Mouse (Mus musculus) kidney, postnatal 4 days (tissue): ENCODE results near the gene Cdh4.
A peak's percentile ranks its signal among the peaks of the same experiment; 100 is the strongest.

Source experiments
- DNase-seq, 2 experiments: peaks; one replicate each; pipeline ENCODE4 v3.0.0; 2021; ENCODE audit warnings: mixed read lengths in 2 of 2

The Cdh4 gene

DNA sequence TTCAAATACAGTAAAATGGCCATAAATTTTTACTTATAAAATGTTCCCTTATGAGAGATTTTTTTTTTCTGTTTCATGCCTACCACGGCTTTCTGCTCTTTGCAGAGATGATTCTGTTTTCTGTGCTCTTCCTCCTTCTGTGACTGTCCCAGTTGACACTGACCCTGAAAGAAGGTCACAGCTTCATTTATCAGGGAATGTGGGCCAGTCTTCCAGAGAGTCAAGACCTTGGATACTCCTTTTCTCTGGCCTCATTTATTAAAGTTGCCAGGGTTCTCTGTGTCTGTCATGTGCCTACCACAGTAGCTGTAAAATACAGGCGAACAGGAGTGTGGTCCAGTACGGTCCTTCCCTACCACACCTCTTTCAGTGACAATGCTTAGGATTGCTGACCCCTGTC, 162.5 kb downstream of the Cdh4 start:
- DNase-seq, result no peak

DNA sequence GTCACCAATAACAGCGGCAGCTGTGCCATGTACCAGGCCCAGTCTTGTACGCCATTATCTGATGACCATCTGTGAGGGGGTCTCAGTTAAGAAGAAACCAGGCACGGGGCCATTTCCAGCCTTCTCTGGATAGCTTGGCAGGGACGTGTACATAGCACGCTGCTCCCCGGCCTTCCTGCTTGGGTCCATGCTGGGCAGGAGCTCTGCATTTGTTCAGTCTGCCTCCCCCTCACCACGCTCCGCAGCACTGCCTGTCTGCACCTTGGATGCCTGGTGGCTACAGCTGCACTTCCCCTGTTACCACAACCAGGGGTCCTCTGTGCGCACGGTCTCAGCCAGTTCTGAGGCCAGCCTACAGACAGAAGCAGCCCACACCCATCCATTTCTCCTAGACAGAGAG, 163.0 kb downstream of the Cdh4 start:
- peak; percentile 8 to 26 for DNase-seq

- no peak for DNase-seq
Measured at GRCm38 (mm10) chr2:179606341-179606740, 164.1 kb downstream of the Cdh4 start.

GRCm38 (mm10) chr2:179615906-179616305, 173.7 kb downstream of the Cdh4 start:
- DNase-seq, result peak; percentile 75 to 76

DNA sequence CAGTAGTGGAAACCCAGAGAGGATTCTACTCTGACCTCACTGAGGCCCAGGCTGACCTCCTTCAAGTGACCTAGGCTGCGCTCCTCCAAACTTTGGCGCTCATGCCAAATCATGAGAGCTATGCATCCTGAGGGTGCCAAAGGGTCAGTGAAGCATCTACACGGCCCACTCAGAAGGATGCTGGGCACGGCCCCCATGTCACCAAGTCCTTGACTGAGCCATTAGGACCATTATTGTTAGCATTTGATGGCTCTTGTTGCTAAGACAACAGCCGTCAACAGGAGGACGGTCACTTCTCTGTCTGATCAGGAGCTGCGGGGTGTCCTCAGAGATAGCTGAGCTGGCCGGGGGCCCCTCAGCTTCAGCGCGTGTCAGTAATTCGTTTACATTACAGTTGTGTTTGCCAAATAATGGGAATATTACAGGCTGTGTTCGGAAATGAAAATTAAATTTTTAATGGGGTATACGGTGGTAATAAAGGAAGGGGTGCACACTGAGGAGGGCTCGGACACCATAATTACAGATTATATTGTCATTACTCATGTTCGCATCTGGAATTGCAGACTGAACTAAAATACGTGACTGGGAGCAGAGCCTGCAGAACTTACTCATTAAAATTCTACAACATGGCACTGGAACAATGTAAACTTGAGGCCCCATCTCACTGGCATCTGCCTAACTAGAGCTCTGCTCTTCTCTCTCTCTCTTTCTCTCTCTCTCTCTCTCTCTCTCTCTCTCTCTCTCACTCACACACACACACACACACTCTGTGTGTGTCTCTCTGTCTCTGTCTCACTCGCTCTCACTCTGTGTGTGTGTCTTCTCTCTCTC, 181.6 kb downstream of the Cdh4 start:
- no peak for DNase-seq

DNA sequence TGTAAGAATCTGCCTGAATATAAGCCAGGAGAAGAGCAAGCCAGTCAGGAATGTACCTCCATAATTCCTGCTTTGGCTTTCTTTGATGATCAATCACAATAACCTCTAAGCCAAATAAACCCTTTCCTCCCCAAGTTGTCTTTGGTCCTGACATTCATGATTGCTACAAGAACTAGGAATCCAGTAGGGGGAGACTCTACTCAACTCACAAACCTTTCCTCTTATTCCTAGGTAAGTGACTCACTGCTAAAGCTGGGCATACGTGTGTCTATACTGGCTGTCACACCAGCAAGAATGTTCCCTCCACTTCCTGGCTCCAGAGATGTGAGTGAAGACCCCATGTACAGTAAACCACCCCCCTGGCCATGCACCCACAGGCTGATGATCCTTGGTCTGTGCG, 185.3 kb downstream of the Cdh4 start:
- DNase-seq, result no peak

DNA sequence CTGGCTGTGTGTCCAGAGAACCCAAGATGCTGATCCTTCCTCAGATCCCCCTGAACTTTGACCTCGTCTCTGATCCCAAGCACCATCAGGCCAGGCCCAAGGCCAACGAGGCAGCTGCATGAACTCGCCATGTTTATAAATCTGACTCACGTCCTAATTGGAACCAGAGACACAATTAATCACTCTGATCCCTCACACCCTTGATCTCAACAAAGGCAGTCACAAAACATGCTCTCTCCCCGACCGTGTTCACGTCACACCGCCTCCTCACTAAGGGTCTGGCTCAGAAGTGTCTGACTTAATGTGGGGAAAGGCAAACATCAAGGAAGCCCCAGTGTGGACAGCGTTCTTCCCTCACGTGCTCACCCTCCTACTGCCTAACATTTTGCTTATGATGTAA, 188.5 kb downstream of the Cdh4 start:
- DNase-seq, result no peak

DNA sequence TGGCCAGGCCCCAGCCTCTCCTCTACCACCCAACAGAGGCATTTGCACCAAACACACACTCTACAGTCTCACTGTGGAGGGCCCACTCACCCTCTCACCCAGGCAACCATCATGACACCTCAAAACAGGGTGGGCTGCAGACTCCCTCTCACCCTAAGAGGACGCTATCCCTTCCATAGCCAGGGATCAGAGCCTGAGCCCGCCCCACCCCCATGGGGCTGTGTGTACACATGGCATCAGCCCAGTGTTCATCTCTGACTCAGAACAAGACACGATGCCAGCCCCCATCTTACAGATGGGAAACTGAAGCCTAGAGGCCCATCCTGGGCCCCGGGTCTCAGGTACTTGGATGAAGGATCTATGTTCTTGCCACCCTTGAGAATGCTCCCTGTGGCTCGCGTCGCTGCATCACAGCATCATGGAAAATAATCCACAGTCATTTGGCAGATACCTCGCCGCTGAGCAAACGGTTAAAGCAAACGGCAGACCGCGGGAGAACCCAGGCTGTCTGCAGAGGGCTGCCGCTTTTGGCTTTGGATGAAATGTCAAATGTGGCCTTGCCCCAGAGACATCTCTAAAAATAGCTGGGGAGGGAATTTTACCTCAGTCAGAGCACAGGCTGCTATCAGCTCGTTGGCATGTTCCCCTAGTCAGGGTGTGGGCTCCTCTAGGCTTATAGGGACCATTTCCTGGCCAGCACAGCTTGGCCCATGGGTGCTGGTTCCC, 198.5 kb downstream of the Cdh4 start:
- no peak for DNase-seq

DNA sequence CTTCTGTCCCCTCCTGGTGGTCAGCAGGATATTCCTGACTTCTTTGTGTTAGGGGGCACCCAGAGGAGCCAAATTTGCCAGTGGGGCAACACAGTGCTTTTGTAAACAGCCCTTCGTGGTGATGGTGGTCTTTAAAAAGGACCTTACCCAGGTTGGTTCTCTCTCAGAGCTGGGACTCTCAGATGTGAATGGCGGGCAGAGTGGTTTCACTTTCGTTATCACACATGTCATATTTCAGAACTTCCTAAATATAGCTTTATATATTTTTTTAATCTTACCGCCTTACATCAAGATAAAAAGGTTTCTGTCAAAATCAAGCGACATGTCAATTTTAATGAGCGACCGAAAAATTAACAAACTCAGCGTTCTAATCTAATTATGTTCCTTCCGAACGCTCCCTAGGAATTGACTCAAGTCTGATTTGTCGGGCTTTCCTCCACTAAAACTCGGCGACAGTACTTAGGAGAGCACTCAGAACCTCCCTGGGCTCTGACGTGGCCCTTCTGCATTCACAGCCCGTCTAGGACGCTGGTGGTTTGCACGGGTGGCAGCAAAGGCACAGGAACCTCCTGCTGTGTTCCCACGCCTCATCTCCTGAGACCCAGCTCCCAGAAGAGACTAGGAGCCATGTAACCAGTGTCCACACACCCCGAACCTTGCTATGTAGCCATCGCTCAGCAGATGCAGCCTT, 206.5 kb downstream of the Cdh4 start:
- no peak for DNase-seq

DNA sequence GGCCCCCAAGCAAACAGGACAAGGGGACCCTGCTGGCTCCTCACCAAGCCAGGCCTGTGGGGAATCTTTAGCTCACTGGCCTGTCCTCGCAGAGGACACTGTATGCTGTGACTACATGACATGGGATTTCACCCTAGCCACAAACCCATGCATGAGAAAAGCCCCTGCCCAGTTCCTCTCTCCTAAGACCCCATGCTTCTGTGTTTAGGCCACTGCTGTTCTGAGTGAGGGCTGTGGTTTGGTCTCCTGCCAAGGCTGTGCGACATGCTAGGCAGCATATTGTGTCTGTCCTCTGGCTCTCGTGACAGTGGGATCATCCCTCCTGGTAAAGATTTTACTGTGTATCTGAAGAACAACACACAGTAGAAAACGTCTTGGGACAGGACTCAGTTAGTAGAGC, 207.1 kb downstream of the Cdh4 start:
- DNase-seq, result no peak

GRCm38 (mm10) chr2:179650168-179650567, 207.9 kb downstream of the Cdh4 start:
- DNase-seq, result no peak

GRCm38 (mm10) chr2:179655506-179655905, 213.3 kb downstream of the Cdh4 start:
- DNase-seq, result no peak

DNA sequence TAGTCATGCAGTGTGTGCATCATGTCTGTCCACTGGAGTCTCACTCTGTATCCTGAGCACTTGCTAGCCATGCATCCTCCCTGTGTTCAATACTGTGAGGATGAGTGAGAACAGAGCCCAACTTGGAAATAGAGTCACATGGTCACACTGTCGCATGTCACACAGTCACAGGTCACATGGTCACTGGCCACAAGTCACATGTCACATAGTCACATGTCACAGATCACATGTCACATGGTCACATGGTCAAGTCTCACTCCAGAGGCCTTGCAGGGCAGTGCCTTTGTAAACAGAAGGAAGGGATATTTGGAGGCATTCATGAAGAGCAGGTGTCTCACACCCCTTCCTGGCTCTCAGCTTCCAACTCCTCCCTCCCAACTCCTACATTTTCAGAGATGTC, 217.0 kb downstream of the Cdh4 start:
- DNase-seq, result no peak

DNA sequence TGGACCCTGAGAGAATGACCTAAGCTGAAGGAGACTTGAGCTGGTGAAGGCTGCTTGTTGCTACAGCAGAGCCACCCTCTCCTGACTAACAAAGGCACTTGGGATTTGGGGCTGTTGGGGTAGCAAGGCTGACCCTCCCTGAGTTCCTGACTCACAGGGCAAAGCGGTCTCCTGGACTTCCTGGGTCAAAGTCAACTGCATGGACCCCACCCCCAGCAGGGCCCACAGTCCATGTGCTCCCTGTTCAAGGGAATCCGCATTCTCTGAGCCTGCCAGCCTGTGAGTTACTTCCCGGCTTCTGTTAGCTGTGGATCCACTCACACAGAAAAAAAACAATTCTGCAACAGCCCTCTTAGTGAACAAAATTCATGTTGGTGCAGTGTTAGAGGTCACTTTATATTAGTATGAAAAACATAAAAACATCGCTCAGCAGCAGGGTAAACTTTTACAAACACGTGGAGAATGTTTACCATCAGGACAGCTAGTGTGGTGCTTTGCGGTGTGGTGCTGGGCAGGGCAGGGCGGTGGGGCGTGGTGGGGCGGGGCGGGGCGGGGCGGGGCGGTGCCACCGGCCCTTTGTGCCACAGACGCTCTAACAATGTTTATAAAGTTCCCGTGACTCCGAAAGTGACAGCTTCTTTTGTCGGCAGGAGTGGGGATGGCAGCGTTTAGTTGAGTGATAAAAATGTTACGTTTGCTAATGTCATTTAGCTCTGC, 219.9 kb downstream of the Cdh4 start:
- peak in 1 of 2 experiments; percentile 37 for DNase-seq

DNA sequence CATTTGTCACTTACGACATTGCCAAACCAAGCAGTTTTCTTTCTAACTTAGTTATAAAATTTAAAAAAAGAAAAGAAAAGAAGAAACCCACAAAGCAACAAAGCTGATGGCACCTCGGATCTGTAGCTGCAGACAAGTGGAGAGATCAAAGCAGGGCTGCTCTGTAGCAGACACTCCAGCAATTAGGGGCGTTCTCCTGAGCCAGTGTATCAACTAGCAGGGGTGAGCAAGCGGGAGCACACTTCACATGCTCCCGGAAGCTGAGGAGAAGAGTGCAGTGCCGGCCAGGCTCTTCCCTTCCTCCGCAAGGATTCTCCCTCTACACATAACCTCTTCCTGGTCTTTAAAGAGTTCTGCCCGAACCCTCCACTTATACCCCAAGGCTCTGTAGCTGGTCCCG, 220.5 kb downstream of the Cdh4 start:
- DNase-seq, result peak in 1 of 2 experiments; percentile 8

DNA sequence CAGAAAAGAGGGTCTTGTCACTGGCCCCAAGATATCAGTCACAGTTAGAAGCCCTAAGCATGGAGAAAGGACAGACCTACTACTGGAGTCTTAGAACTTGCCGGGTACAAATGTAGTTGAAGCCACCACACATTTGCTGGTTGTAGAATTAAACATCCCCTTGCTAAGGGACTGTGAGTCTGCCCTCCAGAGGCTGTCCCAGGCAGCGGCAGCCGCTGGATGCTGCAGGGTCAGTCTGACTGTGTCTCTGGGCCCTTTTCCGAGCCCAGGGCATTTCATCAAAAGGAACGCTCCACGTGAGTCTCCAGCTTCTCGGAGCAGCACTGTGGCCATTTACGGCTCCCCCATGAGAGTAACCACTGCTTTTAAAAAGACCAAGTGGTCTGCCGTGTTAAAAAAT, 221.4 kb downstream of the Cdh4 start:
- DNase-seq, result peak; percentile 17 to 40

- peak; percentile 11 to 27 for DNase-seq
Measured at GRCm38 (mm10) chr2:179664171-179664608, 222.0 kb downstream of the Cdh4 start.

DNA sequence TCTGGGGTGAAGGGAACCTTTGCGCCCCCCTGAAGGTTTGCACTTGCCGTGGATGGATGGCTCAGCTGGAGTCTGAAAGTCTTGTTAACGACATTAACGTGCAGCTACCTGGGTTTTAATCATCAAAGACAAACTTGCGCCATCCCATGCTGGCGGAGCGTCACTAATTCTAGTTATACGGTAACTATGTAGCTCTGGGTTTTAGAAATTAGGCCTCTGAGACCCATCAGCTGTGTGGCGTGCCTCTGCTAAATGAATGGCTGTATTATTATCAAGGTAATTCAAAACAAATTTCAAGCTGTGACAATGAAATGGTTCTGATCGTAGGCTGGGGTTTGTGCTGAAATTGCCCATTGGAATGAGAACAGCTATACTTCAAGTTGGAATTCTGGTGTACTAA, 228.5 kb downstream of the Cdh4 start:
- no peak for DNase-seq

DNA sequence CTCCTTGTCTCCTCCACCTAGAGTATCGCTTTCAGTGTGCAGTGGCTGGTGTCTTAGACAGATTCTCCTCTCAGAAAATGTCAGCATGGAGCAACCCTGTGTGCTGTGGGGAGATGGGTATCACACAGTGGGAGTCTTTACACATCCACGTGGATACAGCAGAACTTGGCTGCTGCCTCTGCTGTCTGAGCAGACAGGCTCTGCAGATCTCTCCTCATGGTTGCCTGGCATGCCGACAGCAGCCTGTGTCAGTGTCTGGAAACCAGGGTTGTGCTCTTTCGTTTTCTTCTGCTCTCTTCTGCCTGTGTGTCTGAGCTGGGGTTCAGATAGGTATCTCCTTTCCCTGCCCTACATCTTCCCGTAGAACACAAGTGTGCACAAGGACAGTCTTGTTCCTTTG, 237.6 kb downstream of the Cdh4 start:
- DNase-seq, result no peak

GRCm38 (mm10) chr2:179681386-179681785, 239.2 kb downstream of the Cdh4 start:
- peak; percentile 57 to 66 for DNase-seq

DNA sequence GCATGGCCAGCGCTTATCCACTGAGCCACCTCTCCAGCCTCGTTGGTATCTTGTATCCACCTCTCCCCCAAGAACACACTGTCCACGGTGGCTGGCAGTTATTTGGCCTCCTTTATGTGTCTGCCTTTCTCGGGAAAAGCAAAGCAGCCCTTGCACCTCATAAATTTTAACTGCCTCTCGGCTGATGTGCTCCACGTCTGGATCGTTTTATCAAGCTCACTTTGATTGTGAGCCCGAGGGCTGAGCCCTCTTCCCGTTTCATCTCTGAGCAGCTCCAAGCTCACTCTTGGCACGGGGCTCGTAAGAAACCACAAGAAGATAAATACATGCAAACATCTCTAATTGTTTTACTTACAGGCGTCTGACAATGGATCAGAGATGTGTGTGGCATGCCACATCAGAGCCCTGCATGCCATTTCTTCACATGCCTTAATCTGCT, 245.0 kb downstream of the Cdh4 start:
- no peak for DNase-seq

DNA sequence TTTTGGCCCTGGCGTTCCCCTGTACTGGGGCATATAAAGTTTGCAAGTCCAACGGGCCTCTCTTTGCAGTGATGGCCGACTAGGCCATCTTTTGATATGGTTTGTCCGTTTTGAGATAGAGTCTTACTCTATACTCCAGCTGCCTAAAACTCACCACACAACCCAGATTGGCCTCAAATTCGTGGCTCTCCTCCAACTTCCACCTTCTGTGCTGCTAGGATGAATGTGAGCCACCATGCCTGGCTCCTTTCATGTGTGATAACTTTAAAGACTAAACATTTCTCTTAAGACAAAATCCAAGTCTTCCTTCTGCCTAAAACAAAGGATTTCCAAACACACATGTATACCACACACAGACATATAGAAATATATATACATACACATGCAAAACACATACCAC, 246.7 kb downstream of the Cdh4 start:
- no peak for DNase-seq

- DNase-seq, result no peak
Measured at GRCm38 (mm10) chr2:179689761-179690160, 247.5 kb downstream of the Cdh4 start.
